Mouse (Mus musculus) layer of hippocampus, adult 8-10 months (tissue): Measurements from ENCODE around the gene Arhgef1. TPM values are rescaled to one million over a fixed set of nuclear protein-coding genes. Genes with fewer than 3 reads are reported as not detected.

ENCODE experiments used
- DNase-seq, 2 experiments: peaks; one replicate each; pipeline ENCODE4 v3.0.0; 2022; ENCODE audit warnings: low spot score in 2 of 2
- total RNA-seq, 4 experiments: library from RNA; stranded (reverse); gene quantifications; 2 replicates each; pipeline ENCODE4 v1.2.4; 2022

Gene Arhgef1
- total RNA-seq = 100 to 1,000 TPM in 1 of 4 experiments, 10 to 100 TPM in 3; 94.8 to 111 (median 99.3) TPM

DNA sequence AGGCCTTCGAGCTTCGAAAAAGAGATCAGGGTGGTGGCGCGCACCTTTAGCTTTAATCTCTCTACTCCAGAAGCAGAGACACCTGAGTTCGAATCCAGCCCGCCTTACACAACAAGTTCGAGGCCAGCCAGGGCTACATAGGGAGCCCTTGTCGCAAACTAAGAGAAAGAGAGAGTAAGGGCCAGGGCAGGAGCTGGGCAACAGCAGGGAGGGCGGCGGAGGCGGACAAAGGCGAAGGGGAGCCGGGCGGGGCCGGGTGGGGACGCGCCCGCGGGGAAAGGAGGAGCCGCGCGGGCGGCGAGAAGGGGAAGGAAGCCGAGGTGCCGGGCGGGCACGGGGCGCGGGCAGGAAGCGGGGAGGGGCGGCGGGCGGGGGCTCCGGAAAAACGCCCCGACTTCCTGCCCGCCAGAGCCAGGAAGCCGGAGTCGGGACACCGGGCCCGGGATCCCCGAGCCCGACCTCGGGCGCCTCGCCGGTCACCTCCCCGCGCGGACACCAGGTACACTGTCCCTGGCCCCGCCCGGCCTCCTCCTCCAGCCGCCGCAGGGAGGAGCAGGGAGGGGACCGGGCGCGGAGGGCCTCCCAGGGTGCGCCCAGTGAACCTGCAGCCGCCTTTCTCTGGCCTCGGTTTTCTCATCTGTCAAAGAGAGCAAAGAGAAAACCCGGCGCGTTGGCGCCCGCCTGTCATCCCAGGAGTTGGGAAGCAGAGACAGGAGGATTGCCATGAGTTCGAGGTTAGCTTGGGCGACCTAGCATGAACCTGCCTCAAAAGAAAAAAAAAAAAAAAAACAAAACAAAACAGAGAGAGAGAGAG, at the start of gene Arhgef1:
Arhgef1 (plus strand) TSS at position 283 of the 814 bp plus-strand sequence.
- DNase-seq = no peak

DNA sequence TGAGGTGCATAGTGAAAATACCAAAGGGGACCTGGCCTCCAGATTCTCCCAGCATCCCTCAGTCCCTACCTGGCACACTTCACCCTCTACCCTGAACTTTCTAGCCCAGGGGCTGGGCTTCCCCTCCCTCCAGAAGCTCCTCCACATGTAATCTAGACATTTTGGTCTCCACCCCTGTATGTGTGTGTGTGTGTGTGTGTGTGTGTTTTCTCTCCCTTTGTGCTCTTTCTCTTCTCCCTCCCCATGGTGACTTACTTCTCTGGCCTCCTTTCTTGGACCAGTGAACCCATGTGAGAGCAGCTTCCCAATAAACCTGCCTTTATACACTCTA, 49.5 kb upstream of the Arhgef1 start:
- DNase-seq = no peak

DNA sequence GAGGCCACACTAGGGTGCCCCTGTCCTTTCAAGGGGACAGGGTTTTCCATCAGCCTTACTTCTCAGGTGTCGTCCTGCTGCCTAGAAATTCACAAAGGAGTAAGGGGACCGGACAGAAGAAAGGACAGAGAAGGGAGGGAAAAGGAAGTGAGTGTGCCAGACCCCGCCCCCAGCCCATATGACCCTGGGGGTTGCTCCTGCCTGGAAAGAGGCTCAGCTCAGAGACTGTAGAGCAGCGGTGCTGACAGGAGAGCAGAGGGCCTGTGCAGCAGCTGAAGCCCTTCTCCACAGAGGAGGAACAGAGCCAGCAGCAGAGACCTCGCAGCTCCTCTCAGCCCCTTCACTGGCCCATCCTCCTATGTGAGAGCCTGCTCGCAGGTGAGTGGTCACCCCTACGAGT, 49.0 kb upstream of the Arhgef1 start:
- DNase-seq = no peak

GRCm38 (mm10) chr7:24856460-24857120, 46.1 kb upstream of the Arhgef1 start:
- no peak for DNase-seq

GRCm38 (mm10) chr7:24859234-24859633, 43.5 kb upstream of the Arhgef1 start:
- no peak for DNase-seq

DNA sequence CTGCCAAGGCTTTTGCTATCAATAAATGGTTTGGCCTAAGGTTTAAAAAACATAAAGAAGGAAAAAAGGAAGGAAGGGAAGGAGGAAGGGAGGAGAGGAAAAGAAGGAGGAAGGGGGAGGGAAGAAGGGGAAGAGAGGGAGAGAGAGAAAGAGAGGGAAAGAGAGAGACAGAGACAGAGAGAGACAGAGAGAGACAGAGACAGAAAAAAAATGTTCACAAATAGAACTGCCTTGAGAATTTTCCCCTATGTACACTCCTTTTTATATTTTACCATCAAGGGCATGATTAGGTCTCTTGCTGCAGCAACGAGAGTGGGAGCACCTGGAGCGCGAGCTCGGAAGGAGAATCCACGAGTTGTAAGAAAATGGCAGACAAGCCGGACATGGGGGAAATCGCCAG, 40.8 kb upstream of the Arhgef1 start, which contains the start of gene Gm9844:
Gm9844 (plus strand) TSS at position 301 of the 400 bp plus-strand sequence.
- DNase-seq = no peak

- no peak for DNase-seq
Measured at GRCm38 (mm10) chr7:24862853-24863252, 39.9 kb upstream of the Arhgef1 start.

DNA sequence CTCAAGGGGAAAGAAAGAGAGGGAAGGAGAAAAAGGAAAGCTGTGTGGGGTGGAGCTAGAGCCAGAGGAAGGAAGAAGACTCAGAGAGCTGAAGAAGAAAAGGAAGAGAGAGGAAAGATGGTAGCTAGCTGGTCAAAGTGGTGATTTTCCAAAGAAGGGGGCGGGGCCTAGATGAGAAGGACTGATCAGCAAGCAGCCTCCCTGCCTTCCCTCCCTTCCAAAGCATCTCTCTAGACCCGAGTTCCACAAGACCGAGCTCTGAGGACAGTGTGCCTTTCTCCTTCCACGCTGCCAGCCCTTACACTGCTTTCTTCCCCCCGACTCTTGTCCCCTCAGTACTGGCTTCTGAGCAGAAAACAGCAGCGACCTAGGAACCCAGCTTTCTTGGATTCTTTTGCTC, 38.6 kb upstream of the Arhgef1 start:
- DNase-seq = no peak

DNA sequence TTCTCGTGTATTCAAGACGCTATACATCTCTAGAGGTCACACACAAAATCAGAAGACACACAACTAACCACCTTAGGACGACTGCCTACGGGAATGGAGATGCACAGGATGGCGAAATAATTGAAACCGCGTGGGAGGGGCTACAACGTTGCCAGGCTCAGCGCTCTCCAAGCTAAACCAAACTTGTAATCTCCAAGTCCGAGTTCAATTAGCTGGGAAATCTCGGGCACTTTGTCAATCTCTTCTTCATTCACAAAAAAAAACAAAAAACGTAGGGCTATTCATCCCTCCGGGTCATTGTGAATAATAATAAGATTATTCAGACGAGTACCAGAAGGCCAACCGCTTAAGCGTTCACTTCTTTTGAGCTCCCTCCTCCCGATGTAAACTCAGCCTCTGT, 33.6 kb upstream of the Arhgef1 start:
- no peak for DNase-seq

- DNase-seq = no peak
Measured at GRCm38 (mm10) chr7:24869532-24870165, 33.1 kb upstream of the Arhgef1 start, which contains the start of the genes Lypd4 and Dmrtc2. TSS of gene Lypd4 (minus strand) at chr7:24869941. TSS of gene Dmrtc2 (plus strand) at chr7:24870057.

GRCm38 (mm10) chr7:24877588-24877987, 25.1 kb upstream of the Arhgef1 start:
- no peak for DNase-seq

- DNase-seq = no peak
Measured at GRCm38 (mm10) chr7:24879620-24880019, 23.1 kb upstream of the Arhgef1 start.

GRCm38 (mm10) chr7:24882416-24883199, 20.1 kb upstream of the Arhgef1 start:
- DNase-seq = no peak

DNA sequence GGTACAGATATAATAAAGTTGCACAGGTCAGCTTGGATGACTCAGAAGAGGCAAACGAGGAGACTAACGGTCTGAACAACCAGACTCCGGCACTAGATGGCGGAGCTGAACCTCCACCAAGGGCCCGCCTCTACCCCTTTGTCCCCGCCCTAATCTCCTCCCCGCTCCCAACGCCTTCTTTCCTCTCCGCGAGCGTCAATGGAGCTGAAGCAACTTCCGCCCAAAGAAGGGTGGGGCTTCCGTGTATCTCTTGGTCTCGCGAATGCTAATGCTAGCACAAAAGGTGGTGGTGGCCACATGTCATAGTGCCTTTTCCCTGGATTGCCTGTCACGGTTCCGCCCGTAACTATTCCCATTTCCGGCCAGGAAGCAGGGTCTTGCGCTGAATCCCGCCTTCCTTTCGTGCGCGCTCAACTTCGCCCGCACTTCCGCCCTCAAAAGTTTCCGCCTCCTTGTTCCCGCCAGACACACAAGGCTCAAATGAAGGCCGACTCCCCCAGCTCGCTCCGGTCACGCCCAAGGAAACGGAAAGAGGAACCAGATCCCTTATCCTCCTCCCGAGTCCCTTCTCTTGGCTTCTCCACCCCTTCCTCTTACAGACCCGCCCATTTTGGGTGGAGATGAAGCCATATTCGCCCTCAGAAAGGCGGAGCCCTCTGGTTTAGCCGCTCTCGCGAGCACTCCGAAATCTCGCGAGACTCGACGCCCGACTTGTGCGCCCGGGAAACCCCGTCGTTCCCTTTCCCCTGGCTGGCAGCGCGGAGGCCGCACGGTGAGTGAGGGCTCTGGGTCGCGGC, 18.6 kb upstream of the Arhgef1 start, which contains the start of gene Rps19:
Rps19 (plus strand) TSS at position 476 of the 797 bp plus-strand sequence.
- peak; percentile 98 to 99 for DNase-seq

- no peak for DNase-seq
Measured at GRCm38 (mm10) chr7:24884693-24885291, 17.9 kb upstream of the Arhgef1 start.

GRCm38 (mm10) chr7:24885468-24886307, 17.0 kb upstream of the Arhgef1 start:
- DNase-seq = no peak

- DNase-seq = no peak
Measured at GRCm38 (mm10) chr7:24886308-24886633, 16.4 kb upstream of the Arhgef1 start.

DNA sequence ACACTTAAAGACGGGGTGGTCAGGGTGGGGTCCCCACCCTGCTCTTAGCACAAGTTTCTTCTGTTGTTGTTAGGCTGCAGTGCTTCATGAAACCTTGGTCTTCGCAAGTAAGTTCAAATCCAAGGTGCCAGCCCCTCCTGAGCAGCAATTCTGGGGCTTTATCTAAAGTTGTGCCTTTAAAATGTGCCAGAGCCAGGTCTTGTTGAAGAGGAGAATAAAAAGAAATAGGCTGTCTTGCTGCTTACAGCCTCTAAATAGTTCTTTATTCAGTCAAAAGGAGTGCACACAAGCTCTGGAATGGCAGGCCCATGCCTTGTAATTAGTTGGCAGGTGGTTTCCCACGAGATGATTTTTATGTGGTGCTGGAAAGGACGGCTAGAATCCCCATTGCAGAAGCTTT, 15.6 kb upstream of the Arhgef1 start:
- no peak for DNase-seq
